Mouse (Mus musculus) stomach, embryonic 16.5 days (tissue): ENCODE results near the gene Aff1. TPM values are rescaled to one million over a fixed set of nuclear protein-coding genes. Genes with fewer than 3 reads are reported as not detected.

Experiments
- ATAC-seq: fragments of 200-750 bp; cut with Nextera tagmentation; 2 replicates; pipeline ENCODE4 v1.8.0; 2017; ENCODE audit warnings: moderate number of reproducible peaks, moderate TSS enrichment; ENCODE audit not compliant: insufficient read depth, low FRiP score
- H3K27ac ChIP-seq: fragments of 300-500 bp; sonication (generic); 2 replicates; pipeline ENCODE4 v1.5.1; 2014; ENCODE audit warnings: low read length
- H3K27me3 ChIP-seq: fragments of 300-500 bp; sonication (generic); 2 replicates; pipeline ENCODE4 v1.6.1; 2014; ENCODE audit warnings: low read length, control low read depth, mixed read lengths; ENCODE audit not compliant: control insufficient read depth, insufficient read depth
- H3K36me3 ChIP-seq: fragments of 300-500 bp; sonication (generic); 2 replicates; pipeline ENCODE4 v1.6.1; 2014; ENCODE audit warnings: low read length; ENCODE audit not compliant: control insufficient read depth, insufficient read depth
- H3K4me1 ChIP-seq: fragments of 300-500 bp; sonication (generic); 2 replicates; pipeline ENCODE4 v1.6.1; 2014; ENCODE audit warnings: low read length, control low read depth, mixed read lengths; ENCODE audit not compliant: control insufficient read depth, insufficient read depth
- H3K4me2 ChIP-seq: fragments of 300-500 bp; sonication (generic); 2 replicates; pipeline ENCODE4 v1.6.1; 2014; ENCODE audit warnings: low read depth, low read length, mixed read lengths
- H3K4me3 ChIP-seq: fragments of 300-500 bp; sonication (generic); replicated peaks from 2 replicates; pipeline ENCODE4 v1.5.1; 2014; ENCODE audit warnings: mild to moderate bottlenecking, low read length
- H3K9ac ChIP-seq: fragments of 300-500 bp; sonication (generic); 2 replicates; pipeline ENCODE4 v1.6.1; 2014; ENCODE audit warnings: low read length
- H3K9me3 ChIP-seq: fragments of 300-500 bp; sonication (generic); replicated peaks from 2 replicates; pipeline ENCODE4 v1.6.1; 2016; ENCODE audit warnings: low read length, control low read depth; ENCODE audit not compliant: control insufficient read depth
- WGBS: fragments of 180-500 bp; shearing (Covaris S2); extraction: QIAGEN DNeasy Blood & Tissue Kit; methylation state at CpG from one replicate; pipeline ENCODE4 v1.1.7; 2014; 5-methylcytosine and 5-hydroxymethylcytosine counted together
- polyA plus RNA-seq: library from polyadenylated mRNA; unstranded; fragments of >200 nt; fragmentation: Nextera tagmentation; extraction: Ambion mirVana; gene quantifications from 2 replicates; pipeline ENCODE4 v1.2.1, GENCODE M21; 2015

The Aff1 gene
- polyA plus RNA-seq, 1 experiment from 2014 or later: 6.8 TPM

DNA sequence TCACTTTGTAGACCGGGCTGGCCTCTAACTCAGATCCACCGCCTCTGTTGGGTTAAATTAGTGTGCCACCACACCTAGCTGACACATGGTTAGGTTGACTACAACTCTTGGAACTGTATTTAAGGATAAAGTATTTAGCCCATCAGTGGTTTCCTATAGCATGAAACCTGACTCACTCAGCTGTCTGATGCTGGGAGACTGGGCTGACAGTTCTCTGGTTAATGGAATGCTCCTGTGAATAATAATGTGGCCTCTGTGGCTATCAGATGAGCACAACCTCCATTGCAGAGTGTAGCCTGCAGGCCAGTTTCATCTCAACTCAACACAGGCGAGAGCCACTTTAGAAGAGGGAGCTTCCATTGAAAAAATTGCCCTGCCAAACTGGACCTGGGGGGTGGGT lies 124.5 kb downstream of the Aff1 start:
- H3K4me1 ChIP-seq: peaks cover 7% of the 10 kb centered on the region
- H3K9ac ChIP-seq: no peak overlapping the region
- no peaks in the 10 kb centered on the region for H3K9me3 ChIP-seq
- H3K4me2 ChIP-seq: no peak overlapping the region
- no peak overlapping the region for H3K27ac ChIP-seq
- H3K27me3 ChIP-seq: no peaks in the 10 kb centered on the region
- 91% methylated on average over 3 of the region's 3 CpGs for WGBS
- no peak for ATAC-seq
- no peak overlapping the region for H3K4me3 ChIP-seq
- no peaks in the 10 kb centered on the region for H3K36me3 ChIP-seq

DNA sequence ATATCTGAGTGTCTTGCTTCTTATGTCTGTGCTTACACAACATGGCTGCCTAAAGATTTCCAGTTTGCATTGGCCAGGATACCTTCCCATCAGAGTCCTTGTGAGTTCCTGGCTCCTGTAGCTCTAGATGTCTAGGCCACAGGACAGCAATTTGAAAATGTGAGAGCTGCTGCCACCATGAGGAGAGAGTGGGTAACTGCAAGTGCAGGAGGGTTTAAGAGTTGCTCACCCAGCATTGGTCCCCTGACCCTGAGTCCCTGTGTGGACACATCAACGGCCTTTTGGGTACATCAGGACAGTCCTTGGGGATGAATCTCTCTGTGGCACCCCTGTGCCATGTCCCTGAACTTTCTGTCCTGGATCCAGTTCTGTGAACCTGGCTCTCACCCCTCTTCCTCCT lies 125.6 kb downstream of the Aff1 start:
- Histone ChIP-seq H3K4me3 (no peak overlapping the region), H3K9ac (no peak overlapping the region), H3K27me3 (no peaks in the 10 kb centered on the region), H3K4me2 (no peak overlapping the region), H3K27ac (no peak overlapping the region), H3K4me1 (peaks cover 7% of the 10 kb centered on the region), H3K36me3 (no peaks in the 10 kb centered on the region), H3K9me3 (no peaks in the 10 kb centered on the region)
- WGBS: 13% methylated on average over 1 of the region's 1 CpGs
- 0 out of 2 replicates have a peak, but pooled peaks have one; percentile 14 for ATAC-seq

DNA sequence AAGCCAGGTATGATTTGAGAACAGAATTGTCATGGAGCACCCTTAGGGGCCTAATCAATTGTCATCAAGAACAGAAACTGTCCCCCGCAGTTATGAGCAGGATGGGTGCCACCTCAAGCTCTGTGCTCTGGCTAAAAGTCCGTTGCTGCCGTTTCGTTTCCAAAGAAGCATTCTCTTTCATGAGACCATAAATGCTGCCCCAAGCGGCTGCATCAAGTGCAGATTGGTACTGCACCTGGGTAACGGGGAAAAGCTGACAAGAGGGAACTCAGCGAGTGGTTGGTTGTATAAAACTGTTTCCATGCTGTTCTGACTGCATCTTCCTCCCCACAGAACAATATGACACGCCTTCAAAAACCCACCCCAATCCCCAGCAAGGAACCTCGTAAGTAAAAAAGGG lies 126.4 kb downstream of the Aff1 start:
- Histone ChIP-seq H3K9ac (no peak overlapping the region), H3K27ac (no peak overlapping the region), H3K27me3 (no peaks in the 10 kb centered on the region), H3K4me2 (no peak overlapping the region), H3K4me3 (no peak overlapping the region), H3K9me3 (no peaks in the 10 kb centered on the region), H3K36me3 (no peaks in the 10 kb centered on the region), H3K4me1 (peaks cover 7% of the 10 kb centered on the region)
- ATAC-seq: no peak
- 87% methylated on average over 9 of the region's 9 CpGs for WGBS

DNA sequence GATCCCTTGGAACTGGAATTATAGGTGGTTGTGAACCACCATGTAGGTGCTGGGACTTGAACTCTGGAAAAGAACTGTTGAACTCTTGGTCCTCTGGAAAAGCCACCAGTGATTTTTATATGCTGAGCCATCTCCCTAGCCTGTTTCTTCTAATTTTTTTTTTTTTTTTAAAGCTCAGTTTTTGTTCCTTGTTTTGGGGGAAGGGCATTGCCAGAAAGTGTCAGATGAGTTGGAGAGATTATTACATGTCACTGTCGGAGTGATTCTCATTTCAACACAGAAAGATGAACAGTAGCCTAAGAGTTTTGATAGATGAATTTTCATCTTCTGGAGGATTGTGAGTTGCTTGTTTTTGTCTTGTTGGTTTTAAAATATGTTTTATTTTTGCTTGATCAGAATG lies 127.5 kb downstream of the Aff1 start:
- H3K4me3 ChIP-seq: no peak overlapping the region
- H3K9ac ChIP-seq: no peak overlapping the region
- H3K36me3 ChIP-seq: no peaks in the 10 kb centered on the region
- 89% methylated on average over 1 of the region's 1 CpGs for WGBS
- H3K4me2 ChIP-seq: no peak overlapping the region
- H3K27ac ChIP-seq: no peak overlapping the region
- no peaks in the 10 kb centered on the region for H3K27me3 ChIP-seq
- no peaks in the 10 kb centered on the region for H3K9me3 ChIP-seq
- peaks cover 11% of the 10 kb centered on the region for H3K4me1 ChIP-seq
- no peak for ATAC-seq

DNA sequence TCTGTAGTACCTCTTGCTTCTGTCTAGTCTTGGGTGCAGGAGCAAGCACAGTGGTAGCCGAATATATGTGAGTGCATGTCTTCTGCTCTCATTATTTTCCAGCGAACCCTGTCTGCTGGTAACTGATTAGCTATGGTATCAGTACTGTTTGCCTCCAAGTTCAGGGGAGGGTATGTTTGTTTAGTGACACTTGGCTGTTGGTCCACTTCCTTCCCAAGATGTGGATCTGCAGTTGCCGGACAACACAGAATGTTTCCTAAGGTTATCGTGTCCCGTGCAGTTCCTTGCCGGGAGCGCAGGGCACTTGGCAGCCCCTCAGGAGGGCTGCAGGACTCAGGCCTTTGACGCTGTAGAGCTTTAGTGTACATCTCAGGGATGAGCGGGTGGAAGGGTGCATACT lies 128.9 kb downstream of the Aff1 start:
- no peaks in the 10 kb centered on the region for H3K9me3 ChIP-seq
- H3K36me3 ChIP-seq: no peaks in the 10 kb centered on the region
- 64% methylated on average over 9 of the region's 9 CpGs for WGBS
- H3K9ac ChIP-seq: no peak overlapping the region
- ATAC-seq: peak; percentile 82; the same call in 1 of the 2 replicates
- H3K4me2 ChIP-seq: no peak overlapping the region
- H3K4me3 ChIP-seq: no peak overlapping the region
- no peaks in the 10 kb centered on the region for H3K27me3 ChIP-seq
- 0 out of 2 replicates have a peak, but pooled peaks cover 4% of the 10 kb centered on the region for H3K4me1 ChIP-seq
- H3K27ac ChIP-seq: no peak overlapping the region

DNA sequence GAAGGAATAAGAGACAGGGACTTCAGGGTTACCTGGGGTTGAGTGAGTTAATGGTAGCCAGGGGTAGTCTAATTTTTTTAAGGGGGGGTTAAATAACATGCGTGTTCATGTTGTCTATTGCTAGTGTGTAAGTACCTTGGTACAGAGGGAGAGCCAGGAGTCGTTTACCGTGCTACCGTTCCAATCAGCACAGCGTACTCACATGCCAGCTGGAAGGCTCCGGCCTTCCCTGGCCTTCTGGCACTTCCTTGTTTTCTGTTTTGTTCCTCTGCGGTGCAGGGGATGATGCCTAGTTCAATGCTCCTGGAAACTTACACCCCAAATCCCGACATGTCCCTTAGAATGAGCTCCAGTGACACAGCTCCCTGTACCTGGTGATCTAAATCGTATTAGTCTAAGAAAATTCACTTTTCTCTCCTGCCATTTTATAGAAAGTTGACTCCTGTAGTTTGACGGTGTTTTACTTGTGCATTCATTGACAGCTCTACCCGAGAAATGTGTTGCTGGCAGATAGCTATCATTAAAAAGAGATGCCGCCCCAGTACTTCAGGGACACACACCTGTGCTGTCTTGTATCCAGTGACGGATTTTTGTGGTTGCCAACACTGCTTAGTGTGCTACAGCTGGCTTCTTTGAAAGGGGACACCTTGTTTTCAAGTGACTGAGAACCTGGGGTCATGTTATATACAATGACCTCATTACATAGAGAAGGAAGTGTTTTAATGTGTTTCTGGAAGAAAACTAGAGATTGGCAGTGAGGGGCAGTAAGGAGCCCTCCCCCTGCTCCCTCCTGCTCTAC lies 129.5 kb downstream of the Aff1 start:
- WGBS: 63% methylated on average over 13 of the region's 13 CpGs
- Histone ChIP-seq H3K27me3 (no peaks in the 10 kb centered on the region), H3K4me1 (0 out of 2 replicates have a peak, but pooled peaks cover 4% of the 10 kb centered on the region), H3K9ac (no peak overlapping the region), H3K9me3 (no peaks in the 10 kb centered on the region), H3K27ac (no peak overlapping the region), H3K4me2 (no peak overlapping the region), H3K4me3 (no peak overlapping the region), H3K36me3 (no peaks in the 10 kb centered on the region)
- no peak for ATAC-seq

DNA sequence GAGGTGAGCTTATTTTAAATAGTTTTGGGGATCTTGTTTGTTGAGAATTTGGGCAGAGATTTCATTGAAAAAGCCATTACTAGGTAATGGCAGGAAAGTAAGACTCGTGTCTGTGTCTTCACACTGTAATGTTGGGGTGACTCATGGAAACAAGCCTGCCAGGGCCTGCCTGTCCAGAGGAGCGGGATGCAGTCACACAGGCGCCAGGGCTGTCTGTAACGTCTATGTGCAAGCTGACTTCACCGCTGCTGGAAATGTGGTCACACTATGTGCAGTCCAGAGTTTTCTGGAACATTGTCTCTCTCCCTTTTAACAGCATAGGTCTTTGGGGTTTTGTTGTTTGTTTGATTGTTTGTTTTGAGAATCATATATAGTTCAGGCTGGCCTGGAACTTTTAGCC lies 130.8 kb downstream of the Aff1 start:
- ATAC-seq: no peak; the same call in 1 of the 2 replicates
- H3K4me1 ChIP-seq: 0 out of 2 replicates have a peak, but pooled peaks cover 4% of the 10 kb centered on the region
- no peaks in the 10 kb centered on the region for H3K9me3 ChIP-seq
- no peak overlapping the region for H3K4me2 ChIP-seq
- WGBS: 80% methylated on average over 5 of the region's 5 CpGs
- H3K4me3 ChIP-seq: no peak overlapping the region
- no peaks in the 10 kb centered on the region for H3K36me3 ChIP-seq
- peak overlapping the region; percentile 21; the same call in 1 of the 2 replicates for H3K27ac ChIP-seq
- H3K9ac ChIP-seq: no peak overlapping the region
- no peaks in the 10 kb centered on the region for H3K27me3 ChIP-seq

DNA sequence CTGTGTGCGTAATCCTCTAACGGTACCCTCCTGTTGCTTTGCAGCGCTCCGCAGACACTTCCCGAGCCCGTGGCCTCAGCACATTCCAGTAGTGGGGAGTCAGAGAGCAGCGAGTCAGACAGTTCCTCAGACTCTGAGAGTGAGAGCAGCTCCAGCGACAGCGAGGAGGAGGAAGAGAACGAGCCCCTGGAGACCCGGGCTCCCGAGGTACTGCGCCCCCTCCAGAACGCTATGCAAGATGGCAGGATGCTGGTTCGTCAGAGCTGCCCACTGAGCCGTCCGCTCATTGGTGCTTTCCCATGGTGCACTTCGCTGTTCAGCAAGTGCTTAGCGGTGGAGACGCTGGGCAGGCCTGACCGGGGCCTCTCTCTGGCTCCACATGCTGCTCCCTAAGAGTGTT lies 136.1 kb downstream of the Aff1 start:
- Histone ChIP-seq H3K4me3 (no peak overlapping the region), H3K27me3 (no peaks in the 10 kb centered on the region), H3K9me3 (no peaks in the 10 kb centered on the region), H3K4me2 (no peak overlapping the region), H3K4me1 (0 out of 2 replicates have a peak, but pooled peaks cover 4% of the 10 kb centered on the region), H3K27ac (no peak overlapping the region), H3K36me3 (no peaks in the 10 kb centered on the region), H3K9ac (no peak overlapping the region)
- 84% methylated on average over 21 of the region's 21 CpGs for WGBS
- no peak for ATAC-seq

DNA sequence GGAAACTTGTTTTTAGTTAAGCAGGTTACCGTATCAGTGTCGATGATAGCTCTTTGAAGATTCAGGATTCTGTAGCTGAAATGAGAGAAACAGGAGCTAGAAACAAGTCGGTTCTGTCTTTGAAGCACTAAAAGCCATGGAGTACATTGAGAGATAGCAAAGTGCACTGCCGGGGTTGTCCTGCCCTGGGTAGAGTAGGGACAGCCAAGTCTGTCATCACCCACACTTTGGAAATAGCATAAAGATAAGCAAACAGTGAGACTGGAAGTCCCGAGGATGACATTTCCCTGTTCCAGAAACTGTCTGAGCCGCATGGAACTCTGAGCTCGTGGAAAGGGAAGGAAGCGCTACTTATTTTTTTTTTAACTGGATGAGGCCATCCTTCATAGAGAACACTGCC lies 136.6 kb downstream of the Aff1 start:
- H3K4me1 ChIP-seq: 0 out of 2 replicates have a peak, but pooled peaks cover 3% of the 10 kb centered on the region
- H3K36me3 ChIP-seq: no peaks in the 10 kb centered on the region; the same call in 1 of the 2 replicates
- WGBS: 76% methylated on average over 8 of the region's 8 CpGs
- H3K4me3 ChIP-seq: no peak overlapping the region
- H3K27ac ChIP-seq: no peak overlapping the region
- no peak for ATAC-seq
- H3K27me3 ChIP-seq: no peaks in the 10 kb centered on the region
- no peak overlapping the region for H3K4me2 ChIP-seq
- H3K9me3 ChIP-seq: no peaks in the 10 kb centered on the region
- no peak overlapping the region for H3K9ac ChIP-seq
